Mouse (Mus musculus) heart, adult 2 months (tissue): ENCODE measurements around the gene Ipo9.

Source experiments
- CTCF ChIP-seq: fragments of 200-600 bp; IDR thresholded peaks from 2 replicates; pipeline ENCODE4 v1.8.1; 2022; ENCODE audit warnings: antibody characterized with exemption, mild to moderate bottlenecking, moderate library complexity
- EP300 ChIP-seq: fragments of 200-500 bp; IDR thresholded peaks from 2 replicates; pipeline ENCODE4 v1.6.1; 2011; ENCODE audit warnings: low read depth, low read length, control low read depth; ENCODE audit not compliant: insufficient read depth
- POLR2A ChIP-seq: fragments of 200-500 bp; IDR thresholded peaks from 2 replicates; pipeline ENCODE4 v1.6.1; 2011; ENCODE audit warnings: mild to moderate bottlenecking, low read depth, low read length, control low read depth; ENCODE audit not compliant: insufficient read depth

- TF ChIP-seq POLR2A = no peak
- TF ChIP-seq CTCF = peak; percentile 46
- no peak for TF ChIP-seq EP300
Observed at GRCm38 (mm10) chr1:135401452-135402110, 28.7 kb downstream of the Ipo9 start.
